Mouse (Mus musculus): Measurements from ENCODE around the gene 6030408B16Rik. TPM values are rescaled to one million over a fixed set of nuclear protein-coding genes. Genes with fewer than 3 reads are reported as not detected.
A peak's percentile ranks its signal among the peaks of the same experiment; 100 is the strongest.

The 6030408B16Rik gene
- polyA plus RNA-seq, 1 experiment, result not detected

DNA sequence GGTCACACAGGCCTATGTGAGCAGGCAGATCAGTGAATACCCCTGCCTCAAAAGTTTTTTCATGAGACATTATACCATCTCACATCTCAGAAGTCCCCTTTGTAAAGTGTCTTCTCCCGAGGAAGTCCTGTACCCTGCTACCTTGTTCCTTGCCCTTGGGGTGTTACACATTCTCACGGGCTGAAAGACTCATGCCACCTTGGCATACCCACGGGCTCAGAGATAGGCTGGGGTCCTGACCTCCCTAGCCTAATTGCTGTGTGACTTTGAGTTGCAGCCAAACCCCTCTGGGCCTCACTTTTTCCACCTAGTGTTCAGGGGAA, 39.5 kb upstream of the 6030408B16Rik start:
- TF ChIP-seq GATA1 (IDR thresholded peaks at IDR 0.05; ENCODE audit: low read length) (no peak), TAL1 (IDR thresholded peaks at IDR 0.05; ENCODE audit: low read length) (no peak)
- 0 out of 2 replicates have a peak, but pooled peaks cover 3% of the 10 kb centered on the region for H3K9me3 ChIP-seq (ENCODE audit: control insufficient read depth, low read length)
- H3K36me3 ChIP-seq (ENCODE audit: control insufficient read depth), result no peaks in the 10 kb centered on the region
- no peak overlapping the region for H3K4me3 ChIP-seq (replicated peaks)
- no peaks in the 10 kb centered on the region; the same call in 1 of the 2 replicates for H3K4me1 ChIP-seq (ENCODE audit: control insufficient read depth)
- peaks cover 50% of the 10 kb centered on the region for H3K27me3 ChIP-seq (ENCODE audit: control insufficient read depth)

DNA sequence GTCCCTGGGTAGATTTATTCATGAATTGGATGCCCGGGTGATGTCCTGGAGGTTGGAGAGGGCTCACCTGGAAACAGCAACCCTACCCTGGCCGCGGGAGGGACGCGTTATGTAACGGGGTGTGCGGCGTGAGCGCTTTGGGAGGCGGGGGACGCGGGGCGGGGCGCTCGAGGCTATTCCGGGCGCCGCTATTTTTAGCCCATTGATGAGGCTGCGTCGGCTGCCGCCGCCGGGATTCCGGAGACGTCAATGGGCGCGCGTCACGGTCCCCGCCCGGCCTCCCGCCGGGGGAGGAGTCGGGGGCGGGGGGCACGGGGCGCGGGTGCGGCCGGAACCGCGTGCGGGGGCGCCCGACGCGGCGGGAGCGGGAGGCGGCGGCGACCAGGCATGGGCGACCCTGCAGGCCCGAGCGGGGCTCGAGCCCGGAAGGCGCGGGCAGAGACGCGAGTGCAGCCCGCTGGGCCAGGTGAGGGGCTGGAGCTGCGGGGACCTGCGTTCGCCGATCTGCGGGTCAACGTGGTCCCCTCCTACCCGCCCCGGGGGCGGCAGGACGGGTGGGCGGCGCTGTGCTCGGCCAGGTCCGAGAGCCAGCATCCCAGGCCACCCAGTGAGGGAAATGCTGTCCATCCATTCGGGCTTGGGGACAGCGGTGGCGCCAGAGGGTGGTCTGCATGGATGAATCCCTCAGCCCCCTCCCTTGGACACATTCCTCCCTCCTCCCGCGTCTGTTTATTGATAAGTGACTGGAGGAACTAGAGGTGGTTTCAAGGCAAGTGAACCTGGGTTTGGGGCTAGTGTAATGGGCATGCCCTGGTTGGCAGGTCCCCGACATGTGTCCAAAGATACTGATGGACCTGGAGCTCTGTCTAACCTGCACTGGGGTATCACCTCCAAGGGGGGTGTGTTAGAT, 38.9 kb upstream of the 6030408B16Rik start, which contains the start of gene Nr4a1:
Nr4a1 (plus strand) TSS at position 384 of the 910 bp plus-strand sequence.
- Histone ChIP-seq H3K4me1 (ENCODE audit: control insufficient read depth) (no peaks in the 10 kb centered on the region; the same call in 1 of the 2 replicates), H3K27me3 (ENCODE audit: control insufficient read depth) (peaks cover 50% of the 10 kb centered on the region), H3K9me3 (ENCODE audit: control insufficient read depth, low read length) (0 out of 2 replicates have a peak, but pooled peaks cover 3% of the 10 kb centered on the region), H3K4me3 (replicated peaks) (peak within 1 kb of the TSS; percentile 33), H3K36me3 (ENCODE audit: control insufficient read depth) (no peaks in the 10 kb centered on the region)
- TF ChIP-seq GATA1 (IDR thresholded peaks at IDR 0.05; ENCODE audit: low read length) (no peak), TAL1 (IDR thresholded peaks at IDR 0.05; ENCODE audit: low read length) (no peak)

DNA sequence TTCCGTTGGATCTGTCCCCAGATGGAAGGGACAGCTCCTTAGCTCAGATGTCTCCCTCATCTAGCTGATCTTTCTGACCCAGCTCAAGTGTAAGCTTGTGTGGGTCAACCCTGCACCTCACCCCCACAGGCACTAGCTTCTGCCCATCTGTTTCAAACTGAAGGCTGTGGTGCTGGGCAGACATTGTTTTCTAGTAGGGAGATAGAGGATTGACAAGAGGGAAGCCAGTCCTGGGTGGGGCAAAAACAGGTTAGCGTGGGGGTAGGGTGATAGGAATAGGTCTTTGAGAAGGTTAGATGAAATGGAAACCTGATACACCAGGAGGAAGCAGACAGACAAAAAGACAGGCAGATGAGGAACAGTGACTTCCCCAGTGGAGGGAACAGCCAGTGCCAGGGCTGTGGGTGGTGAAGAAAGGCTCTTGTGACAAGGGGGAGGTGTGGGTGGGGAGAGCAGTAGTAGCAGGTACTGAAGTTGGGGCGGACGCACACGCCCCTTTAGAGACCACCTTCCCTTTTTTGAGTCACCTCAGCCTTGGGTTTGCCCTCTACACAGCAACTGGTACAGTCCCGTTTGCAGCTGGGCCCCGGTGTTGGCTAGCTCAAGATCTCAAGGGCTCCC, 37.1 kb upstream of the 6030408B16Rik start:
- H3K9me3 ChIP-seq (ENCODE audit: control insufficient read depth, low read length), result 0 out of 2 replicates have a peak, but pooled peaks cover 3% of the 10 kb centered on the region
- no peak overlapping the region for H3K4me3 ChIP-seq (replicated peaks)
- peaks cover 50% of the 10 kb centered on the region for H3K27me3 ChIP-seq (ENCODE audit: control insufficient read depth)
- no peak for TF ChIP-seq TAL1 (IDR thresholded peaks at IDR 0.05; ENCODE audit: low read length)
- TF ChIP-seq GATA1 (IDR thresholded peaks at IDR 0.05; ENCODE audit: low read length), result no peak
- no peaks in the 10 kb centered on the region; the same call in 1 of the 2 replicates for H3K4me1 ChIP-seq (ENCODE audit: control insufficient read depth)
- H3K36me3 ChIP-seq (ENCODE audit: control insufficient read depth), result no peaks in the 10 kb centered on the region

DNA sequence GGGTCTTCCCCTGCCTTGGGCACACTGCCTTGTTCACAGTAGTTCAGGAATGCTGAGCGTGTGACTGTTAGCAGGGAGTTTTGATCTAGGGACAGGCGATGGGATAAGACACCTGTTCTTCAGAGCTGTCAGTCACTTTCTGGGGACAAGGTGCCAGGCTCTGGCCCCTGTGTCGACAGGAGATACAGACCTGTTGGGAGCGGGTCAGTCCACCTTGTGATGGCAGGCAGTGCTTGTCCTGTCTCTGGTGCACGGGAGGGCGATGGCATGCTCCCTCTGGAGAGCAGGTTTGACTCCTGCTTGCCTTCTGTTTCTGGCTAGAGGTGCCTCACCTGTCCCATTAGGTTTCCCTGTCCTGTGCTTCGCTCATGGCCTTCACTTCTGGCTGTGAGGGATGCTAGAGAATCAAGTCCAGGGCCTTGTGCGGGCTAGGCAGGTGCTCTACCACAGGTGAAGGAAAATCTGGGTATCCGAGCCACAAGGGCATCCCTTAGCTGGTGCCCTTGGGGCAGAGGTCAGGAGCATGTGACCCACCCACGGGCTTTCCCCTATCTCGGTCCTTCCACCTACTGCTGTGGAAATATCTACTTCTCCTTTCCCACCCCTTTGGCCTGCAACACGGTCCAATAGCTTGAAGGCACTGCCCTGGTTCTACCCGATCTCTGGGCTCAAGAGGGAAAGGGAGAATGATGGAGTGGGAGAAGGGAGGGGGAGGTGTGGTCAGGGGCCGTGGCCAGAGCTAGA, 36.4 kb upstream of the 6030408B16Rik start:
- H3K4me3 ChIP-seq (replicated peaks), result no peak overlapping the region
- peaks cover 5% of the 10 kb centered on the region for H3K4me1 ChIP-seq (ENCODE audit: control insufficient read depth)
- TF ChIP-seq GATA1 (IDR thresholded peaks at IDR 0.05; ENCODE audit: low read length) (no peak), TAL1 (IDR thresholded peaks at IDR 0.05; ENCODE audit: low read length) (no peak)
- peaks cover 50% of the 10 kb centered on the region for H3K27me3 ChIP-seq (ENCODE audit: control insufficient read depth)
- no peaks in the 10 kb centered on the region for H3K36me3 ChIP-seq (ENCODE audit: control insufficient read depth)
- H3K9me3 ChIP-seq (ENCODE audit: control insufficient read depth, low read length), result 0 out of 2 replicates have a peak, but pooled peaks cover 3% of the 10 kb centered on the region

DNA sequence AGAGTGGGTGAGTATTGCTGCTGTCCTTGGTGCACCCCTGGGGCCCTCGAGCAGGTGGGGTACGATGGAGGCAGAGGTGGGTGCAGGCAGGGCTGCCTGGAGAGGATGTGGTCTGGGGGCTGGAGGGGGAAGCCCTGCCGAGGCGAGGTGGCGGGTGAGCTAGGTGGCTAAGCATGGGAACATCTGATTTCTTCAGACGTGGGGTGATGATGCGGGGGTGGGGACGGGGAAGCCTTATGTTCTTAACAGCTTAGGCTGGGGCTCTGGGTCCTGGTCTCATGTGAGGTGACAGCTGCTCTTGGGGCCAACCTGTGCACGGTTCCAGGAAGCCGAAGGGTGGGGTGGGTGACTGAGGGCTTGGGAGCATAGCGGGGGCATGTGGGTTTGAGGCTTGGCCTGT, 34.6 kb upstream of the 6030408B16Rik start:
- peaks cover 34% of the 10 kb centered on the region for H3K27me3 ChIP-seq (ENCODE audit: control insufficient read depth)
- no peaks in the 10 kb centered on the region for H3K36me3 ChIP-seq (ENCODE audit: control insufficient read depth)
- TF ChIP-seq GATA1 (IDR thresholded peaks at IDR 0.05; ENCODE audit: low read length), result no peak
- TF ChIP-seq TAL1 (IDR thresholded peaks at IDR 0.05; ENCODE audit: low read length), result no peak
- H3K4me1 ChIP-seq (ENCODE audit: control insufficient read depth), result peaks cover 5% of the 10 kb centered on the region
- H3K4me3 ChIP-seq (replicated peaks), result no peak overlapping the region
- no peaks in the 10 kb centered on the region for H3K9me3 ChIP-seq (ENCODE audit: control insufficient read depth, low read length)

- Histone ChIP-seq H3K4me1 (ENCODE audit: control insufficient read depth) (peaks cover 5% of the 10 kb centered on the region), H3K4me3 (replicated peaks) (no peak overlapping the region), H3K9me3 (ENCODE audit: control insufficient read depth, low read length) (no peaks in the 10 kb centered on the region), H3K27me3 (ENCODE audit: control insufficient read depth) (peaks cover 19% of the 10 kb centered on the region), H3K36me3 (ENCODE audit: control insufficient read depth) (no peaks in the 10 kb centered on the region)
- no peak for TF ChIP-seq GATA1 (IDR thresholded peaks at IDR 0.05; ENCODE audit: low read length)
- no peak for TF ChIP-seq TAL1 (IDR thresholded peaks at IDR 0.05; ENCODE audit: low read length)
Observed at GRCm38 (mm10) chr15:101259922-101260321, 33.1 kb upstream of the 6030408B16Rik start.

DNA sequence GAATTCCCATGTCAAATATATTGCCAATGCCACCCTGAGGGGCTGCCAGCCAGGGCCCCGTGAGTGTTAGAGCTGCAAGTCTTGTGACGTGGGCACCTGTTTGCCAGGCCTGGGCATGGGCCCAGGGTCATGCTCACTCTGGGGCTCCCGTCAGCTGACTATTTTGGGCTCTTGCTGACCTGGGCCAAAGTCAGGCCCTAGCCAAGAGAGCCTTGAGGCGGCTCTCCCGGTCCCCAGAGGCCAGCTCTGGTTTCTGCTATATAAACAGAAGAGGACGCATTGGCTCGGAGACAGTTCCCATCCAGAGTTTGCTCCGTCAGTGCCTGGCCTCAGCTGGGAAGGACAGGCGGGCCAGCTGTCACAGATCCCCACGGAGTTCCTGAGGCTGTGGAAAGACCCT, 32.6 kb upstream of the 6030408B16Rik start:
- H3K9me3 ChIP-seq (ENCODE audit: control insufficient read depth, low read length), result no peaks in the 10 kb centered on the region
- no peak overlapping the region for H3K4me3 ChIP-seq (replicated peaks)
- H3K4me1 ChIP-seq (ENCODE audit: control insufficient read depth), result peaks cover 5% of the 10 kb centered on the region
- H3K36me3 ChIP-seq (ENCODE audit: control insufficient read depth), result no peaks in the 10 kb centered on the region
- no peak for TF ChIP-seq GATA1 (IDR thresholded peaks at IDR 0.05; ENCODE audit: low read length)
- no peak for TF ChIP-seq TAL1 (IDR thresholded peaks at IDR 0.05; ENCODE audit: low read length)
- H3K27me3 ChIP-seq (ENCODE audit: control insufficient read depth), result peaks cover 17% of the 10 kb centered on the region

DNA sequence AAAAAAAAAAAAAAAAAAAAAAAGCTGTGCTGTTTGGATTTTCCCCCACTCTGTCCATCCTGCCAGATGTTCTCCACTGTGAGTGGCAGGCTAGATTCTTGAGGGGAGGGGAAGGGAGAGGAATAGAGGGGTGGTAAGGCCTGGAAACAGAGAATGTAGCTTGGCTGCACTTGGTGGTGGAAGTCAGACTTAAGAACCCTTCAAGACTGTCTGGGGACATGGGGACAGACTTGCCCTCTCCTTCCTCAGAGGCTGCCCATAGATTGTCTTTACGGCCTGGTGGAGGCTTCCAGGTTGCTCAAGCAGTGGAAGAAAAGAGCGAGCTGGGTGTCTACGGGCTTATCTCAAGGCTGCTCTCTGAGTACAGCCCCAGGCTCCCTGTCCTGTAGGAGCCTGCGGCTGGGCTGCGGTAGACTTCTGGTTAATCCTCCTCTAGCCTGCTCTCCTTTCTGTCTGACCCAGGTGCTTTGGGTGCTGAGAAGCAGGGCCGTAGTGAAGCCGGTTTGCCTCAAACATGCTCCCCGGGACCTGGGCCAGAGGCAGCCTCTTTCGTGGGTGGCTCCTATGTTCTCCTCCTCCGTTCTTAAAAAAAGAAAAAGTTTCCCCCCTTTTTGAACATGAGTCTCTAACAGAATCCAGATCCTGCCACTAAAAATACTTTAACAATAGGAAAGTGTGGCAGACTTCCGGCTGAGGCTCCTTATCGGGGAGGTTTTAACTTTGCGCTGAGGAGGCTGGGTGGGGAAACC, 32.0 kb upstream of the 6030408B16Rik start:
- Histone ChIP-seq H3K27me3 (ENCODE audit: control insufficient read depth) (peaks cover 18% of the 10 kb centered on the region), H3K4me3 (replicated peaks) (no peak overlapping the region), H3K4me1 (ENCODE audit: control insufficient read depth) (peaks cover 6% of the 10 kb centered on the region), H3K36me3 (ENCODE audit: control insufficient read depth) (no peaks in the 10 kb centered on the region), H3K9me3 (ENCODE audit: control insufficient read depth, low read length) (no peaks in the 10 kb centered on the region; the same call in 1 of the 2 replicates)
- no peak for TF ChIP-seq TAL1 (IDR thresholded peaks at IDR 0.05; ENCODE audit: low read length)
- TF ChIP-seq GATA1 (IDR thresholded peaks at IDR 0.05; ENCODE audit: low read length), result no peak

All from erythroblast, embryonic 14.5 days (primary cell).